Mouse (Mus musculus) MEL (cell line): ENCODE results near the gene Pik3c2b. TPM values are rescaled to one million over a fixed set of nuclear protein-coding genes. Genes with fewer than 3 reads are reported as not detected.

Experiments used
- DNase-seq: peaks from one replicate; pipeline ENCODE4 v3.0.0; 2011; ENCODE audit warnings: low read depth, low spot score
- H3K27ac ChIP-seq: 2 replicates; pipeline ENCODE4 v1.5.1; 2012; ENCODE audit warnings: low read depth, mild to moderate bottlenecking, control low read depth, low read length, moderate library complexity; ENCODE audit not compliant: control insufficient read depth
- H3K27me3 ChIP-seq, 2 experiments: fragments of 150-350 bp in 1 of 2; sonication (generic) in 1 of 2; 2 replicates each; pipeline ENCODE4 v1.6.1; 2012; ENCODE audit warnings: low read length in 2 of 2, mild to moderate bottlenecking in 2 of 2, improper control_type of control experiment in 1 of 2, moderate library complexity in 1 of 2; ENCODE audit not compliant: insufficient read depth in 2 of 2, control insufficient read depth in 1 of 2
- H3K36me3 ChIP-seq, 2 experiments: 2 replicates each; pipeline ENCODE4 v1.6.1; 2012 to 2014; ENCODE audit warnings: low read length in 2 of 2, improper control_type of control experiment in 1 of 2, inconsistent platforms in 1 of 2, mild to moderate bottlenecking in 1 of 2; ENCODE audit not compliant: insufficient read depth in 2 of 2, control insufficient read depth in 1 of 2
- H3K4me1 ChIP-seq, 2 experiments: fragments of 150-350 bp in 1 of 2; sonication (generic) in 1 of 2; 2 replicates each; pipeline ENCODE4 v1.6.1; 2012; ENCODE audit warnings: low read length in 2 of 2, improper control_type of control experiment in 1 of 2, mild to moderate bottlenecking in 1 of 2; ENCODE audit not compliant: insufficient read depth in 2 of 2, control insufficient read depth in 1 of 2
- H3K4me3 ChIP-seq, 2 experiments: fragments of 150-350 bp in 1 of 2; sonication (generic) in 1 of 2; 2 replicates each; pipeline ENCODE4 v1.5.1; 2012; ENCODE audit warnings: low read depth in 2 of 2, low read length in 2 of 2, mild to moderate bottlenecking in 2 of 2, moderate library complexity in 2 of 2, control low read depth in 1 of 2, improper control_type of control experiment in 1 of 2; ENCODE audit not compliant: control insufficient read depth in 1 of 2, insufficient read depth in 1 of 2
- H3K79me2 ChIP-seq: 2 replicates; pipeline ENCODE4 v1.6.1; 2012; ENCODE audit warnings: mild to moderate bottlenecking, low read length, moderate library complexity; ENCODE audit not compliant: control insufficient read depth, poor library complexity, insufficient read depth
- H3K9ac ChIP-seq: 2 replicates; pipeline ENCODE4 v1.6.1; 2012; ENCODE audit warnings: low read depth, mild to moderate bottlenecking, control low read depth, low read length, moderate library complexity; ENCODE audit not compliant: control insufficient read depth, poor library complexity, severe bottlenecking
- H3K9me3 ChIP-seq: fragments of 150-350 bp; sonication (generic); replicated peaks from 2 replicates; pipeline ENCODE4 v1.6.1; 2012; ENCODE audit warnings: mild to moderate bottlenecking, low read length, improper control_type of control experiment, moderate library complexity; ENCODE audit not compliant: insufficient read depth
- BHLHE40 ChIP-seq: IDR thresholded peaks from 2 replicates; pipeline ENCODE4 v1.6.1; 2012; ENCODE audit warnings: low read depth, mild to moderate bottlenecking, inconsistent platforms, low read length, improper control_type of control experiment, borderline replicate concordance
- CHD2 ChIP-seq: IDR thresholded peaks from 2 replicates; pipeline ENCODE4 v1.6.1; 2011; ENCODE audit warnings: low read length, improper control_type of control experiment
- E2F4 ChIP-seq: IDR thresholded peaks from 2 replicates; pipeline ENCODE4 v1.6.1; 2011; ENCODE audit warnings: low read depth, low read length, improper control_type of control experiment, borderline replicate concordance
- EP300 ChIP-seq, 2 experiments: IDR thresholded peaks; 2 replicates each; pipeline ENCODE4 v1.6.1; 2011; ENCODE audit warnings: improper control_type of control experiment in 2 of 2, low read length in 2 of 2, low read depth in 1 of 2, mild to moderate bottlenecking in 1 of 2
- GATA1 ChIP-seq: IDR thresholded peaks from 2 replicates; pipeline ENCODE4 v1.6.1; 2011; ENCODE audit warnings: low read depth, low read length, improper control_type of control experiment
- JUND ChIP-seq: IDR thresholded peaks from 2 replicates; pipeline ENCODE4 v1.6.1; 2011; ENCODE audit warnings: low read depth, mild to moderate bottlenecking, improper control_type of control experiment, low read length
- MAFK ChIP-seq: IDR thresholded peaks from 2 replicates; pipeline ENCODE4 v1.6.1; 2011; ENCODE audit warnings: low read depth, mild to moderate bottlenecking, low read length, improper control_type of control experiment, borderline replicate concordance
- MAZ ChIP-seq: IDR thresholded peaks from 2 replicates; pipeline ENCODE4 v1.6.1; 2012; ENCODE audit warnings: low read depth, mild to moderate bottlenecking, inconsistent platforms, low read length, improper control_type of control experiment
- MEF2A ChIP-seq: IDR thresholded peaks from 2 replicates; pipeline ENCODE4 v1.6.1; 2014; ENCODE audit warnings: low read depth, mild to moderate bottlenecking, inconsistent platforms, low read length, improper control_type of control experiment; ENCODE audit not compliant: poor library complexity, insufficient replicate concordance, severe bottlenecking; ENCODE audit errors: extremely low read depth
- MYB ChIP-seq: IDR thresholded peaks from 2 replicates; pipeline ENCODE4 v1.6.1; 2011; ENCODE audit warnings: mild to moderate bottlenecking, low read depth, low read length, improper control_type of control experiment
- RAD21 ChIP-seq: IDR thresholded peaks from 2 replicates; pipeline ENCODE4 v1.6.1; 2011; ENCODE audit warnings: mild to moderate bottlenecking, low read depth, low read length, improper control_type of control experiment
- RCOR1 ChIP-seq: IDR thresholded peaks from 2 replicates; pipeline ENCODE4 v1.6.1; 2012; ENCODE audit warnings: low read depth, mild to moderate bottlenecking, inconsistent platforms, low read length, improper control_type of control experiment
- SMC3 ChIP-seq: IDR thresholded peaks from 2 replicates; pipeline ENCODE4 v1.6.1; 2011; ENCODE audit warnings: low read depth, low read length, improper control_type of control experiment
- TBP ChIP-seq: IDR thresholded peaks from 2 replicates; pipeline ENCODE4 v1.8.0; 2011; ENCODE audit warnings: low read depth, low read length, improper control_type of control experiment
- TCF12 ChIP-seq: IDR thresholded peaks from 2 replicates; pipeline ENCODE4 v1.6.1; 2014; ENCODE audit warnings: low read depth, mild to moderate bottlenecking, inconsistent platforms, low read length, improper control_type of control experiment, moderate library complexity
- USF2 ChIP-seq, 2 experiments: IDR thresholded peaks; 2 replicates each; pipeline ENCODE4 v1.6.1; 2011 to 2012; ENCODE audit warnings: improper control_type of control experiment in 2 of 2, low read length in 2 of 2, borderline replicate concordance in 1 of 2, inconsistent platforms in 1 of 2, low read depth in 1 of 2, mild to moderate bottlenecking in 1 of 2; ENCODE audit not compliant: insufficient read depth in 1 of 2
- ZC3H11A ChIP-seq: IDR thresholded peaks from 2 replicates; pipeline ENCODE4 v1.6.1; 2012; ENCODE audit warnings: low read depth, mild to moderate bottlenecking, inconsistent platforms, low read length, improper control_type of control experiment
- ZKSCAN1 ChIP-seq: IDR thresholded peaks from 2 replicates; pipeline ENCODE4 v1.6.1; 2012; ENCODE audit warnings: low read depth, mild to moderate bottlenecking, inconsistent platforms, low read length, improper control_type of control experiment, moderate library complexity
- ZNF384 ChIP-seq: IDR thresholded peaks from 2 replicates; pipeline ENCODE4 v1.6.1; 2012; ENCODE audit warnings: low read depth, mild to moderate bottlenecking, inconsistent platforms, low read length, improper control_type of control experiment
- polyA plus RNA-seq, 2 experiments: library from polyadenylated mRNA; stranded (reverse) in 1 of 2; unstranded in 1 of 2; fragments of >175 nt in 1 of 2; fragments of >200 nt in 1 of 2; gene quantifications; 2 replicates each; pipeline versions ENCODE4 v1.2.1 to v1.2.4; 2012; ENCODE audit warnings: low replicate concordance in 2 of 2, low read depth in 1 of 2; ENCODE audit not compliant: insufficient read length in 2 of 2, insufficient read depth in 1 of 2, missing spikeins in 1 of 2
- total RNA-seq: library from RNA; depleted of rRNA; stranded (reverse); fragments of 300-350 nt; gene quantifications from 2 replicates; pipeline ENCODE4 v1.2.3, GENCODE M21; 2012

Gene Pik3c2b
- total and polyA plus RNA-seq, 3 experiments = 2.9 to 3.2 TPM; not detected in 1

GRCm38 (mm10) chr1:133102108-133102507, 56.6 kb downstream of the Pik3c2b start:
- no peak for DNase-seq
- Histone ChIP-seq H3K27me3 (no peaks in the 10 kb centered on the region), H3K4me3 (no peak overlapping the region), H3K9me3 (no peaks in the 10 kb centered on the region), H3K27ac (no peak overlapping the region), H3K36me3 (no peaks in the 10 kb centered on the region; a peak in 1 of 4 replicates), H3K4me1 (peaks cover 0 to 4% of the 10 kb centered on the region in 2 experiments; a peak in 1 of 4 replicates), H3K79me2 (no peaks in the 10 kb centered on the region), H3K9ac (no peak overlapping the region)
- TF ChIP-seq SMC3 = no peak
- TF ChIP-seq MEF2A = no peak
- TF ChIP-seq MYB = no peak
- TF ChIP-seq RCOR1 = no peak
- no peak for TF ChIP-seq BHLHE40
- no peak for TF ChIP-seq JUND
- TF ChIP-seq ZKSCAN1 = no peak
- TF ChIP-seq ZC3H11A = no peak
- TF ChIP-seq RAD21 = no peak
- TF ChIP-seq CHD2 = no peak
- no peak for TF ChIP-seq EP300 (IDR thresholded peaks at IDR 0.05; ENCODE audit: low read depth in 1 of 2, low read length in 2 of 2)

DNA sequence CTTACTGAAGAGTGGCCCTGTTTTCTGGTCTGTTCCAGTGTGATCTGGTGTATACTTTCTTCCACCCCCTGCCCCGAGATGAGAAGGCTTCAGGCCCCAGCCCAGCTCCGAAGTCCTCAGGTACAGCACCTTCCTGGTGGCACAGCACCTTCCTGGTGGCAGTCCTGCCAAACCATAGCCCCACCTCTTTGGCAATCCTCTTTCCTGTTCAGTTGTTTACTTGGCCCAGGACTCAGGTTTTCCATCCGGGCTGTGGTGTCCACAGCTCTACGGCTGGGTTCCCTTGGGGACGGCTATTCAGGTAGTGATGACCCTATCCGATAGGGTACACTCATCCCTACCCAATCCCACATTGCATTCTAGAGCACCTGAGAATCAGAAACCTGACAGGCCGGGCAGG, 57.8 kb downstream of the Pik3c2b start:
- H3K4me3 ChIP-seq = no peak overlapping the region
- no peaks in the 10 kb centered on the region for H3K9me3 ChIP-seq
- no peak overlapping the region for H3K27ac ChIP-seq
- no peak for TF ChIP-seq BHLHE40
- TF ChIP-seq E2F4 = no peak
- TF ChIP-seq MAFK = no peak
- TF ChIP-seq MAZ = no peak
- TF ChIP-seq GATA1 = no peak
- TF ChIP-seq EP300 (IDR thresholded peaks at IDR 0.05; ENCODE audit: low read depth in 1 of 2, low read length in 2 of 2) = no peak
- no peak for TF ChIP-seq SMC3
- no peak for TF ChIP-seq CHD2
- no peak for TF ChIP-seq TBP
- no peak for TF ChIP-seq RCOR1
- no peak for TF ChIP-seq TCF12
- TF ChIP-seq USF2 (IDR thresholded peaks at IDR 0.05; ENCODE audit: borderline replicate concordance in 1 of 2, insufficient read depth in 1 of 2, low read depth in 1 of 2, low read length in 2 of 2) = no peak
- TF ChIP-seq ZNF384 = no peak
- H3K9ac ChIP-seq = no peak overlapping the region
- H3K36me3 ChIP-seq = no peaks in the 10 kb centered on the region; a peak in 1 of 4 replicates
- no peak for DNase-seq
- no peaks in the 10 kb centered on the region for H3K79me2 ChIP-seq
- H3K4me1 ChIP-seq = peaks cover 0 to 4% of the 10 kb centered on the region in 2 experiments; a peak in 1 of 4 replicates
- no peaks in the 10 kb centered on the region for H3K27me3 ChIP-seq
